Mouse (Mus musculus) layer of hippocampus, adult 18-20 months (tissue): ENCODE data around the gene Bach1. TPM values are rescaled to one million over a fixed set of nuclear protein-coding genes. Genes with fewer than 3 reads are reported as not detected.

ENCODE experiments used
- DNase-seq, 2 experiments: peaks; one replicate each; pipeline ENCODE4 v3.0.0; 2022; ENCODE audit warnings: low spot score in 2 of 2
- total RNA-seq, 2 experiments: library from RNA; stranded (reverse); gene quantifications; 2 replicates each; pipeline ENCODE4 v1.2.3; 2021

Bach1 gene
- total RNA-seq, 2 experiments from 2014 or later = 11.8 to 12.2 TPM

GRCm38 (mm10) chr16:87711961-87712360 lies 13.2 kb downstream of the Bach1 start:
- DNase-seq = no peak

DNA sequence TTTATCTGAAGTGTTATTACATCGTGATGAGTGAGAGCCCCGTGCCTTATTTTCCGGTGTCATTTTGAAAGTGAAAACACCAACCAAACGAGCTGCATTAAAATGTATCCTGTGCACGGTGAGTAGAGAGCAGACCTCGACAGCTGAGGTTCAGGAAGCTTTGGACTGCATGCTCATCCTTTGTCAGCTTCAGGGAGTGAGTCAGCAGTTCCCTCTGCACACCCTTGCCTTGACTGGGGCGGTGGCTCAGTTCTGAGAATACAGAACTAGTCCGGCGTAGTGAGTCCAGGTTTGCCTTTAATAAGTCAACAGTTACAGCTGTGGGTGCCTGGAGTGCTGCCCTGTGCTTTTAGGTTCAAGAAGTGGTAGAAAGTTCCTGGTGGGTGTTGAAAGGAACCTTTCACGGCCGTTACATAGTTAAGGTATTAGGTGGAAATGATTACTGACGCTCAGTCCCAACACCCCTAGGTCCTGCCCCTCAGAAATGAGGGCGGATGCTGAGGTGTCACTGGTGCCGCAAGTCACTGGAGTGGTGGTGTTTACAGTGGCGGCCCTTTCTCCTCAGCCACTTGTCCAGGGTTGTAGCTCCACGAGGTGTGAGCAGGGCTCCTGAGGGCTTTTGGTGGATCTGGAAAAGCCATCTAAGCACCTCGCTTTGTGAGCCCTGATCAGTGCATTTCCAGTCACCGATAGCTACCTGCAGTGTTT lies 14.4 kb downstream of the Bach1 start:
- DNase-seq = no peak

DNA sequence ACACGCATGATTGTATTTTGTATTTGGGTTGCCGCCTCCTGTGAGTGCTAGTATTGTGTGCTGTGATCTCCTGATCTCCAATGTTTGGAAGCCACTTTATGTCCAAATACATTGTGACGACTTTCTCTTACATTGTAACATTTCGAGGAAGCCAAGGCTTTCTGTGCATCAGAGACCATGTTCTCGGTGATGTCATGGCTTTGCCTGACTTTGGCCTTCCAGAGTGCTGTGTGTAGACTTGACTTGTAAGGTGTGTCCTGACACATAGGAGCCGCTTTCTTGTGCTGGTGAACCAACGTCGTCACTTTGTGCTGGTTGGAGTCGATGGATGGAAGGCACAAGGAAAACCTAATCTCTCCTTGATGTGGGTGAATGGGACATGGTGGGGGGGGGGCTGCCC lies 15.8 kb downstream of the Bach1 start:
- DNase-seq = no peak

DNA sequence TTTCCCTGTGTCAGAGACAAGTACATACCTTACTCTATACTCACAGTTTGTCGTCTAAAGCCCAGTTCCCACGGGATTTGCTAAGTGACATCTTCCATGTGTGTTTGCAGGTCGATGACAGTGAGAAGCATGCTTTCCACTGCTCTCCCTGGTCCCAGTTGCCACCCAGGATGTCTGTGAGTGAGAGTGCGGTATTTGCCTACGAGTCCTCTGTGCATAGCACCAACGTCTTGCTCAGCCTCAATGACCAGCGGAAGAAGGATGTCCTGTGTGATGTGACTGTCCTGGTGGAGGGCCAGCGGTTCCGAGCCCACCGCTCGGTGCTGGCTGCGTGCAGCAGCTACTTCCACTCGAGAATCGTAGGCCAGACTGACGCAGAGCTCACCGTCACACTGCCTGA lies 16.5 kb downstream of the Bach1 start:
- no peak for DNase-seq

- DNase-seq = no peak
These were observed 17.5 kb downstream of the Bach1 start for GRCm38 (mm10) chr16:87716269-87716668.

DNA sequence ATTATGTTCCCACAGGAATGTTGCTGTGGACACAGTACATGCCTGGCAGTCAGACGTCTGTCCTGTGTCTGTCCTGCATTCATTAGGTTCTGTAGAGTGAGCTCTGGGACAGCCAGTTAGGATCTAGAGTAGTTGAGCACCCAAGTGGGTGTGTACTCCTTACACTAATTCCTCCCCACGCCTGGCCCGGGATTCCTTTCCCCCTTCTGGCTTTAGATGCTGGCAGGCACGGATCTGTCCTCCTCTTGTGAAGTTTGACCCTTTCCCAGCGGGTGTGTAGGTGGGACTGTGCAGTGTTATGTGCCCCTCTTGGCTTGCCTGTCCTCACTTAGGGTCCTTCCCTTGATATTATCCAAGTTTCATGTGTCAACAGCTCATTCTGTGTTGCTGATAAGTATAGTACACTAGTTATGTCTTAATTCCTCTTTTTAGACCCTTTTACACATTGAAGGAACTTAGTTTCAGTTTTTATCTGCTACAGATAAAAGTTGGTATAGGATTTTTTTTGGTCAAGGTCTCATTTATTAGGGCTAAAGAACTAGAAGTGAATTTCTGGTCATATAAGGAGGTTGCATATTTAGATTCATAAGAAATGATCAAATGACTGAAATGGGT lies 18.4 kb downstream of the Bach1 start:
- DNase-seq = no peak

DNA sequence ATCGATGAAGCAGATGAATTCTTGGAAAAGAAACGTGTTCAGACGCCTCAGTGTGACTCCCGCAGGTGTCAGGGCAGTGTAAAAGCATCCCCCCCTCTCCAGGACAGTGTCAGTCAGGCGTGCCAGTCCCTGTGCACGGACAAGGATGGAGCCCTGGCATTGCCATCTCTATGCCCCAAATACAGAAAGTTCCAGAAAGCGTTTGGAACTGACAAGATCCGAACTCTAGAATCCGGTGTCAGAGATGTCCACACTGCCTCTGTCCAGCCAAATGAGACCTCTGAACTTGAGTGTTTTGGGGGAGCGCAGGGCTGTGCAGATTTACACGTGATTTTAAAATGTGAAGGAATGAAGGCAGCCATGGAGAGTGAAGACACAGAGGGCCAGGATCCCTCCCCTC lies 20.3 kb downstream of the Bach1 start:
- DNase-seq = no peak

- no peak for DNase-seq
These were observed 21.0 kb downstream of the Bach1 start for GRCm38 (mm10) chr16:87719688-87720283.

DNA sequence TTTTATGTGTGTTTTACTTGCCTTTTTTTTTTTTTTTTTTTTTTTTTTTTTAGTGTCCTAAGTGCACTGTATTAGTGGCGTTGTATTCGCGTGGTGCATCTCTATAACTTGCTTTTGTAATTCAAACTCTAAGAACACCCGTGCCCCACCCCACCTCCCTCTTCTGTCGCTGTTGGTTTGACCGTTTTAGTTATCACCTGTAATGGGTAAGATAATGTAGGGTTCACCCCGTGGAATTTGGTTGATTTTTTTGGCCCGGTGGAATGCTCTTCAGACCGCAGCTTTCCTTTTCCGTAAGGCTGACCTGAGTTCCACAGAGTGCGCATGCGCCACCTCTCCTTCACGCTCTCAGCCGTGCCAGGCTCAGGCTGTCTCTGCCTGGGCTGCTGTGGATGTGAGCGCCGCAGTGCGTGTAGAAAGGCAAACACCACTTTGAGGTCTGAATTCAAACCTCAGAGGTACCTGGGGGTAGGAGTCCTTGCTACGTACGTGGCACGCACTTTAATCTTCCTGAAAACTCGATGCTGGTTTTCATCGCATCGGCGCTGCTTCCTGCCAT lies 22.2 kb downstream of the Bach1 start:
- DNase-seq = no peak

DNA sequence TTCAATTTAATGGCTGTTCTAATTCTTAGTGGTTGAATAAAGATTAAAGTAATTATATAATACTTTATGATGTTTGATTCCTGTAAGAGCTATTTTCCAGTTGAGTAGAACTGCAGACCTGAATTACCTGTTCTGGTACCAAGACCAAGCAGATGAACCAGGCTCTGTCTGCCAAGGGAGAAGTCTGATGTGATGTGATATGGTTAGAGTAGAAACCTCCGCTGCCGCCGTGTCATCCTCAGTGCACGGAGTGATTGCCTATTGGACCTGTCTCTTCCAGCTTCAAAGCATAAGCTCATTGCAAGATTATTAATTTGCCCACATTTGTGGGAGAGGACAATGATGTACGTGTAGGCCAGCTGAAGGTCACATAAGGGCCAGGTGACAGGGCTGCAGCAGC lies 24.1 kb downstream of the Bach1 start:
- DNase-seq = no peak

GRCm38 (mm10) chr16:87723479-87723878 lies 24.7 kb downstream of the Bach1 start:
- DNase-seq = no peak

DNA sequence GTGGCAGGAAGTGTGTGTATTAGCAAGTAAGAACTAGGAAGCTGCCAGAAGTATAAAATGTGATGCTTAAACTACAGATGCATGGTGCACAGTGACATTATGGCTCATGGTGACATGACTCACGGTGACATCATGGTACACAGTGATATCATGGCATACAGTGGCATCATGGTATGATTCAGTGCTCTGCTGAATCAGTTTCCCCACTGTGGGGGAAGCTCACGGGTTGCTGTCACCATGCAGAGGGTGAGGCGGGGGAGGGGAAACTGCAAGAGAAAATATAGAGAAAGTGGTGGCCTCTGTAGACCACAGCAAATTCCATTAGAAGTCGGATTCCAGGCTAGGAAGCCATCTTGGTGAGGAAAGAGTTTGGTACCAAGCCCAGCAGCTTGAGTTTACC lies 26.1 kb downstream of the Bach1 start:
- DNase-seq = no peak

DNA sequence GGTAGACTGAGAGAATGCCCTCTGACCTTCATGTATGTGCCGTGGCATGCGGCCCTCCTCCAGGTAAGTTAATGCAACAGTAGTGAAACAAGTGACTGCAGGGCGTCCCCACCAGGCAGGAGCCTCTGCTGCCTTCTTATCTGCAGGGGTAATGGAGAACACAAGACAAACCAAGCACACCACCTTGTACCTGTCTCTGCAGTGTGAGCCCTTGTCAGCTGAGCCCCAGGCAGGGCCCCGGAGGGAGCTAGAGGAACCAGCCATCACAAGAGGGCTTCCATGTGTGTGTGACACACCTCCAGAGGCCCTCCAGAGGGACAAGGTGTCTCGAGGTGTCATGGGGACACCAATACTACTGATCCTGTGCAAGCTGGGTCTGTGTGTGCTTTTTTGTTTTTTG lies 26.5 kb downstream of the Bach1 start:
- DNase-seq = no peak

- no peak for DNase-seq
These were observed 27.2 kb downstream of the Bach1 start for GRCm38 (mm10) chr16:87725963-87726362.

GRCm38 (mm10) chr16:87726369-87726768 lies 27.6 kb downstream of the Bach1 start:
- DNase-seq = no peak

DNA sequence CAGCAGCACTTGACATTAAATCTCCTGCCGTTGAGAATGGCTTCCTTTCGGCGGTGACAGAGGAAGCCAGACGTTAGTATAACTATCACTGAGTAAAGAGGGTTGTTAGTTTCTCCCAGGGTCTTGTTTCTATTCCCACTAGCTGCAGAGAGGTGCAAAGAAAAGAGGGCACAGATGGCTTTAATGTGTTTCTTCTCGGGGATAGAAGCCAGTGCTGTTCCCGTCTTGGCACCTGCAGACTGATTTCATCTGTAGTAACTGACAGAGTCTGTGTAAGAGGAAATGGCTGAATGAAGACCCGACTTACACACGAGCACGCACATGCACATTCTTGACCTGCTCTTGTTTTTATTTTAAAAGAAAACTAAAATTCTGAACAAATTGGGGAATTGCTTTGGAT lies 28.5 kb downstream of the Bach1 start:
- DNase-seq = no peak

GRCm38 (mm10) chr16:87727918-87728317 lies 29.2 kb downstream of the Bach1 start:
- no peak for DNase-seq

- no peak for DNase-seq
These were observed 30.0 kb downstream of the Bach1 start for GRCm38 (mm10) chr16:87728703-87729102.

DNA sequence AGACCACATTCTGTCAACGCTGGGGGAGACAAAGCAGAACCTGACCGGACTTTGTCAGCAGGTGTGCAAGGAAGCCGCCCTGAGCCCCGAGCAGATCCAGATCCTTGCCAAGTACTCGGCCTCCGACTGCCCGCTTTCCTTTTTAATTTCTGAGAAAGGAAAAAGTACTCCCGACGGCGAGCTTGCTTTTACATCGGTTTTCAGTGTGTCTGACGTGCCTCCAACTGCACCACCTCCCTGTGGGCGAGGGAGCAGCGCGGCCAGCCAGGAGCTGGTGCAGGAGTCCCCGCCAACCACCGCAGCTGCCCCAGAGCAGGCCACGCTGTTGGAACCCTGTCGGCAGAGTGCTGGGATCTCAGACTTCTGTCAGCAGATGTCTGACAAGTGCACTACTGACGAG lies 30.7 kb downstream of the Bach1 start:
- no peak for DNase-seq

DNA sequence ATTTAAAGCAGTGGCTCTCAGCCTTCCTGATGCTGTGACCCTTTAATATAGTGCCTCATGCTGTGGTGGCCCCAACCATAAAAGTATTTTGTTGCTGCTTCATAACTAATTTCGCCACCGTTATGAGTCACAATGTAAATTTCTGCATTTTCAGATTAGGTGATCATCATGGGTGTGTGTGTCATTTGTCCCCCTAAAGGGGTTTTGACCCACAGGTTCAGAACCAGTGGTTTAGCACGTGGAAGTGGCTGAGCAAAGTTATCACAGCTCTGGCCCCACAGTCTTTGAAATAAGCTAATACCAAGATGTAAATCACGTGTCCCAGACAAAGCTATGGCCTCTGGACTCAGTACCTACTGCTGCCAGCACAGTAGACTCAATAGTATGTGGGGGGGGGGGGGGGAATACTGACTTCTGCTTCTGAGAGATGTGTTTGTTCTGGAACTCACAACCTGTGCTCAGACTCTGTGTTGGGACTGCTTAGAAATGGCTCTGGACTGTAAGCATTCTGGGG lies 36.2 kb downstream of the Bach1 start:
- no peak for DNase-seq

GRCm38 (mm10) chr16:87736106-87736505 lies 37.4 kb downstream of the Bach1 start:
- DNase-seq = no peak

DNA sequence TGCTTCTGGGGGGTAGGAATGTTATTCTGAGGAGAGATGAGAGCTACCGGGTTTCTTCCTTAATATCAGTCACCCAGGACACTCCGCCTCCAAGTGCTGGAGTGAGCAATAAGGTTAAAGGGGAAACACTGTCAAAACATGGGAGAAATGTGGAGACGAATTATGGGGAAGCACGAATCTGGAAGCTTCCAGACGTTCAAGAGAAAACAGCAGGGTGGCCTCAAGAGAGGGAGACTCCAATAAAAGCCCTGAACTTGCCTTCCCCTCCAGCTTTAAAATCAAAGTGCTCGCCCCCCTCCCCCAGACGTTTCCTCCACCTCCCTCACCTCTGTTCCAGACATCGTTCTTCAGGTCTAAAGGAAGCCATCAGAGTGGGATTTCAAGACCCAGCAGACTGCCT lies 38.6 kb downstream of the Bach1 start:
- DNase-seq = no peak
